Mouse (Mus musculus): Measurements from ENCODE around the gene Nlrx1.

DNA sequence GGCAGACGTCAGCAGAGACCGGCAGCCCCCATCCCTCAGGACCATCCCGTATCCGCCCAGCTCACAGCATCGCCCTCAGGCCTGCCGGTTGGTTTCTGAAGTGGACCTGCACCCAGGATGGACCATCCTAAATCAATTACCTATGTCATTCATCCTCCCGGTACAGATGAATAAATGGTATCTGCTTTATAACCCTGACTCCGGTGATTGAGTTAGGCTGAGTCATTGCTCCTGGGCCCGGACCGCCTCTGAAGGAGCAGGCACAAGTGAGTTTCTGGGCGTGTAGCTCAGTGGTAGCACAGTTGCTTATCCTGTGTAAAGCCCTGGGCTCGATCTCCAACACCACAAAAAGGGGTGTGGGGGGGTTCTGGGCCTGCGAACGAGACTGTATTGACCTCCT lies 7.0 kb downstream of the Nlrx1 start:
- TF ChIP-seq CTCF (conservative IDR thresholded peaks at IDR 0.05; ENCODE audit: insufficient read depth, insufficient read length, low read depth, low read length) (no peak), POLR2A (IDR thresholded peaks at IDR 0.05; ENCODE audit: low read depth, low read length) (no peak)
